Mouse (Mus musculus): Measurements from ENCODE around the gene Tmem239.

The Tmem239 gene

DNA sequence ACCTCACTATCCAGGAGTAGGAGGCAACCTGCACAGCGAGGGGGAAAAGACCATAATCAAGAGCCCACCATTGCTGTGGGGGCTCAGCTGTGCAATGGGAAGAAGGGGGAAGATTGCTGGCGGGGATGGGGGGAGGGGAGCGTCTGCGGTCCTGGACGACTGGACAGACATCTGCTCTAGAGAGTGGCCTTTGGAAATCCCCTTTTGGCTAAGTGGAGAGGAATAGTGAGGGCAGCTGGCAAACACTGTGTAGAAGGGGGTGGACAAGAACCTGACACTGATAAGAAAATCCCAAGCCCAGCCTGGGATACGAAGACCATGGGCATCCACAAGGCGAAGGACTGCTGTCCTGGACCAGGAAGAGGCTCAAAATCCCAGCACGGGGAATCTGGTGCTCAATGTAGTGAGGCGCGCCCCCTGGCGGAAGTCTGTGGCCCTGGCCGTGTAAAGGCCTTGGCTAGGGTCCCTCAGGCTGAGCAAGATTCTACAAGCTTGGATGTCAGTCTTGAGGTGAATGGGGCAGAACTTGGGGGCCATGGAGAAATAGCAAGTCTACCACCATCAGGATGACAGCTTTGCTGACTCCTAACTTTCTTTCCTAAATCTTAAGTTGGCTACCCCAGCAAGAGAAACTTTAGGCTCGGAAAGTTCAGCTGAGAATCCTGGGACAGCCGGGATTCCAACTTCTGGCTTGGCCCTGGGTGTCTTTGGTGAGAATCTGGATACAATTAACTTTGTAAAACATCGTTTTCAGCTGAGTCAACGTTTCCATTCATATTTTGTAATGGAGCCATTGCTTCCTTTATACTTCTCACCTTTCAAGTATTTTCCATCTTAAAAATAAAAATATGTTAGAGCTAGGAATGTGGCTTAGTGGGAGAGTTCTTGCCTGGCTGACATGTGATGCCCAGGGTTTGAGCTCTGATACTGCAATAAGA lies 5.5 kb downstream of the Tmem239 start:
- peak; percentile 79 for DNase-seq (ENCODE audit: inconsistent ontology term)

DNA sequence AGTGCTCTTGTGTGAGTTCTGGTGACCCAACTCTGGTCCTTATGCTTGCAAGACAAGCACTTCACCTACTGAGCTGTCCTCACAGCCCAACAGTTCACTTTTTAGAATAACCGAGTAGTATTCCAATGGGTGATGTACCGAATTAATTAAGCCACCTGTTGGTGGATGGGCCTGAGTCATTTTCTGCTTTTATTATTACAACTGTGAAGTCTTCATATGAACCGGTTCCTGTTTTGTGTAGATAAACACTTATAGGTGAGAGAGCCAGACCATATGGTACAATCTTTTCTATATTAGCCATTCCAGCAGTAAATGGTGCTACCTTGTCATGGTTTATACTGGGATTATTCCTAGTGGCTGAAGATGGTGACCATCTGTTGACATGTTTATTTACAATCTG lies 6.5 kb downstream of the Tmem239 start:
- no peak for DNase-seq (ENCODE audit: inconsistent ontology term)

DNA sequence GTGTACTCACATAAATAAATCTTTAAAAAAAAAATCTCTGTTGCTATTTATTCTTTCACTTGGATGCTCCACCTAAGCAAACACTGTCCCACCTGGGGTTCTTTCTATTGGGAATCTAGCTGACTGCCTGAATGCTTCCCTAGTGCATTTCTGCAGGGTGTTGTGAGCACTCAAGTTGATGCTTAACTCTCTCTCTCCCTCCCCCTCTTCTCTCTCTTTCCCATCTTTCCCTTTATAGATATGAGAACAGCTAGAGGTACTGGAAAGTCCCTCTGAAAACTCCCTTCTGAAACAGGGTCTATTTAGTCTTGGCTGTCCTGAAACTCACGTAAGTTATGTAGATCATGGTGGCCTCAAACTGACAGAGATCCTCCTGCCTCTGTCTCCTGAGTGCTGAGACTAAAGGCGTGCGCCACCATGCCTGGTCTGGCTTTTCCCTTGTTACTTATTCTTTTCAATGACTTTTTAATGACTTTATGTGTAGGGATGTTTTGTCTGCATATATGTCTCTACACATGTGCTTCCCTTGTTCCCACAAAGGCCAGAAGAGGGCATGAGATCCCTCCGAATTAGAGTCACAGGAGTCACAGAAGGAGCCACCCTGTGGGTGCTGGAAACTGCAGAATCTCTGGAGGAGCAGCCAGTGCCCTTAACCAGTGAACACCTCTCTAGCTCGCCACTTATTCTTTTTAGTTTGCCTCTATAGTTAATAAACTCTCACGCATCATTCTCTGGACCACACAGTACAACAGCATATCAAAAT lies 8.0 kb downstream of the Tmem239 start:
- DNase-seq (ENCODE audit: inconsistent ontology term), result no peak

DNA sequence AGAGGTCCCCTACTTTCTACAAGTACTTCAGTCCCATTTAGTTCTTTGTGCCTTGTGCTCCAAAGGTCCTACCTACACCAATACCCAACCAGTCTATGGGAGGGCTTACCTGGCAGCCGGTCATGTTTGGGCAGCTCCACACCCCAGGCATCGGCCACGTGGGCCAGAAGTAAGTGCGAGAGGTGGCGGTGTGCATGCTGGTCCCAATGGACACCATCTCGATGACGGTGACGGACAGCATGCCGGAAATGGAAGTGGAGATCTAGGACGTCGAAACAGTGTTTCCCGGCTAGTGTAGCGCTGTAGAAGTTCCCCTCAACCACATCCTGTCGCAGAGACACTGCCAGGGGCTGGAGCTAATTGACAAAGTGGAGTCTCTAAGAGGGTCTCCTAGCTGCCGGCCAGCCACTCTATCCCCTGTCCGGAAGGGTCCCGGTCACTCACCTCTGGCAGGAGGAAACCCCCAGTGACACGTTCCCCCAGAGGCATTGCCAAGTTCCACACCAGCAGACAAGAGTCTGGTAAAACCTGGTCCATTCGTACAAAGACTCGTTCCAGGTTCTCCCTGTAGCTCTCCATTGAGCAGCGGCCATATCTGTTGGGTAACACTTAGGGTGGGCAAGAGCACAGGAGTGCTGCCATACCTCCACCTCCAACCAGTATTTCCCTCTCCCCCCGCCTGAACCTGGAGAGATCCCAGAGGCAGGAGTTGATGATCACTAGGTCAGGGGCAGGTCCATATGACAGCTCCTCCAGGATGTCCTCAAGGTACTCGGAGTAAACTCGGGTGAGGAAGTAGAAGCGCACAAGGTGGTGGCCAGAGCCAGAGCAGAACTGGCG lies 15.7 kb downstream of the Tmem239 start:
- no peak for DNase-seq (ENCODE audit: inconsistent ontology term)

DNA sequence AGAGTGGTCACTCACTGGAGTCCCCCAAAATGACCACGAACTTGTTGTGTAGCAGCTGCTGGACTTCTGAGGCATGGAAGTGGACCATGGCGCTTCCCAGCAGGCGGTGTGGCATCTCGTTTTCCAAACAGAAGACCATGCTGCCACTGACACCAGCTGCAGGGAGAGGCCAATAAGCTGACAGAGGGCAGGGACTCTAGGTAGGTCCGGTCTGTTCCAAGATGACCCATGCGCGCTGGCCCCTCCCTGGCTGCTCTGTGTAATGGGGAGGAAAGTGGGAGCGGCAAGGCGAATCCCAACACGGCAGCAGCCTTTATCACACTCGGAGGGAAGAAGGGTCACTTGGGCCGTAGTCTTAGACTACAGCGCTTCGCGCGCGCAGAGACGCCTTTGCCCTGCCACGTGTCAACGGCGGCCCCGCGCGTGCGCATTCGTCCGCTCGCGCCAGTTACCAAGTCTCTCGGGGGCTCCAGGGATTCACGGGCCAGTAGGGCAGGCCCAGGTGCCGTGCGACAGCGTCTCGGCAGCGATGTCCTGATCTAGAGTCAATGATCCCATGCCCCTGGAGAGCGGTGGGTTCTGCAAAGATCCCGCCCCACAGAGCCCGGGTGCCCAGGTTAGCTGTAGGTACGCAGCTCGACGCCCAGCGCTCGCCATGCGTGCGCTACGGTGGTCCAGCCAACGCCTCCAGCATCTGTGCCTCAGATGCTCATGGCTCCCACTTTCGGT lies 17.3 kb downstream of the Tmem239 start:
- peak; percentile 80 for DNase-seq (ENCODE audit: inconsistent ontology term)

DNA sequence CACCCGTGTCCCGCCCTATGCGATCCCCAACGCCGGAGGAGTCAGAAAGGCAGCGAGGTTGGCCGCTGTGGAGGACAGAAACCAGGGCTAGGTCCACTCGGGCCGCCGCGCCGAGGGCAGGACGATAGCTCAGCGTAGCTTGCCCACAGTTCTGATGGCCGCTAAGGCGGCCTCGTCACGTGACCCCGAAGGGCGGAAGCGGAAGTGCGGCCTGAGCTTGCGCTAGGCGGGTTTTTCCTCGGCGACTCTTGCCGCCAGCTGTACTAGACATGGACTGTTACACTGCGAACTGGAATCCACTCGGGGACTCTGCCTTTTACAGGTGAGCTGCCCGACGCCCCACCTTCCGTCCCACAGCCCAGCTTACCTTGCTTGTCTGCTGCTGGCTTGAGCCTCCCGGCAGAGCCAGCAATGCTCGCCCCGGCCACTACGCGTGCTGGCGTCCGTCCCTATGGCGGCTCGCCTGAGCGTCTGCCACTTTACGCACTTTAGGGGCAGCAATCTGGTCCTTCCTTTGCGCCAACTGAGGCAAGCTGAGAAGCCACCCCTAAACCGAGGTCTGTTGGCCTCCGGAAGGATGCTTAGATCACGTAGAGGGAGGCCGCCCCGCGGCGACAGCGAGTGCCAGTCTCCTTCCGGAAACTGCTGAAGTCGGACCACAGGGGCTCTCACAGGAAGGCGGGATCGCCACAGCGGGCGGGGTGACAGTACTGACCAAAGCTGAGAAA lies 18.0 kb downstream of the Tmem239 start, which contains the start of the genes Vps16 and Pced1a:
TSS of gene Vps16 (plus strand) at position 214 of the 728 bp plus-strand sequence.
TSS of gene Pced1a (minus strand) at position 576 of the 728 bp plus-strand sequence.
- DNase-seq (ENCODE audit: inconsistent ontology term), result peak; percentile 93

DNA sequence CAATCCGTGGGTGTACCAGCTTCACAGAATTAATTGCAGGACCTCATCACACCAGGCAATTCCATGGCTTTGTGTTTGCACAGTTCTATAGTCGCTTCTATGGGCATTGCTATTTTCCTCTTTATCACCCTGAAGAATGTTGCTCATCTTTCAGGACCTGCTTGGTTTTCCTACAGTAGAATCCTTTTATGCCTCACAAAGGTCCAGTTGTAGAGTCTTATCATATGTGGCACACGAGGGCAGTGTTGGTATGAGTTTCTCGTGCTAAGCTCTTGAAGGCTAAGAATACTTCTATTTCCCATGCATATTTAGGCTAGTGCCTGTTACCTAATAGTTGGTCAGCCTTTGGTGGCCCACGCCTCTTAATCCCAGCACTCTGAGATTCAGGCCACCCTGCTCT lies 18.8 kb downstream of the Tmem239 start:
- peak; percentile 31 for DNase-seq (ENCODE audit: inconsistent ontology term)

DNA sequence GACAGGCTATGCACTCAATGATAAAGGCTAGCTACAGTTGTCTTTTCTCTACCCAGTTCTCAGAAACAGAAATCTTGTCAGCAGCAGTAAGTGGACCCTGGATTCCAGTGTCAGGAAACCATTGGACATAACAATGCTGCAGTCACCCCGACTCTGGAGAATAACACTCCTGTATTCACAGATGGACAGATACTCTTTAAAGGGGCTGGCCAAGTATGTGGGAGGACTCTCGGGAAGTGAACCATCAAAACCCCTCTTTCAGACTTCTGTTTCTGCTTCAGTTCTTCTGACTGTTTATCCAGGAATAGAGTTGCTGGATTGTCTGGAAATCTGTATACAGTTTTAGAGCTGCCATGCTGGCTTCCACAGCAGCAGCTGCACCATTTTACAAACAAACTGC lies 23.6 kb downstream of the Tmem239 start:
- no peak for DNase-seq (ENCODE audit: inconsistent ontology term)

DNA sequence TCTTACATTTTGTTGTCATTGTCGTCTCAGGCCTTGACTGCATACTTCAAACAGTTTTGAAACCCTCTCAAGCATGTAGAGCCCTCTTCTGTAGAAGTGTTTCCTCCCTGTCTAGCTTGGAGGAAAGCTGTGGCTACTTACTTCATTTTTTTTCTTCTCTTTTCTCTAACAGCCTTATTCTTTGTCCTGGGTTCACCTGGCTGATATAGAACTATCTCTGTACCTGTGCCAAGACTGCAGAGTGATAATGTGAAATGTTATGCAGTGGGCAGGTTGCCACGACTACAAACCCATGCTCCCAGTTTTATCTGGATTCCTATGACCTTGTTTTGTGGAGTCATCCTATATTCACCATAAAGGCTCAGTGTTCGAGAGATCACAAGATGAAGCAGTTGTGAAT lies 24.2 kb downstream of the Tmem239 start:
- DNase-seq (ENCODE audit: inconsistent ontology term), result no peak

DNA sequence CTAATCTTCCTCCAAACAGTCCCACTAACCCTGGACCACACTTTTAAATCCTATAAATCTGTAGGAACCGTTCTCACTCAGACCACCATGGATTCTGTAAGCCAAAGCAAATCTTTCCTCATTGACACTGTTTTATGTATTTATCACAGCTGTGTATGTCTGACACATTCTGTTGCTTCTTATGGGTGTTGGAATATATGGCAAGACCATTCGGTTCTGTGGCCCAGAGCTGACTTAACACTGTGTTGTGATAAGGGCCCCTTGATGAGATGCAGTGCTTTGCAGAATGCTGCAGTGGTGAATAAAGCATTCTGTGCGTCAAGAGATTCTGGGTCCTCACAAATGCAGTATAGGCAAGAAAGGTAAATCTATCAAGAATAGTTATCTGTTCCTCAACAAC lies 25.9 kb downstream of the Tmem239 start:
- no peak for DNase-seq (ENCODE audit: inconsistent ontology term)

DNA sequence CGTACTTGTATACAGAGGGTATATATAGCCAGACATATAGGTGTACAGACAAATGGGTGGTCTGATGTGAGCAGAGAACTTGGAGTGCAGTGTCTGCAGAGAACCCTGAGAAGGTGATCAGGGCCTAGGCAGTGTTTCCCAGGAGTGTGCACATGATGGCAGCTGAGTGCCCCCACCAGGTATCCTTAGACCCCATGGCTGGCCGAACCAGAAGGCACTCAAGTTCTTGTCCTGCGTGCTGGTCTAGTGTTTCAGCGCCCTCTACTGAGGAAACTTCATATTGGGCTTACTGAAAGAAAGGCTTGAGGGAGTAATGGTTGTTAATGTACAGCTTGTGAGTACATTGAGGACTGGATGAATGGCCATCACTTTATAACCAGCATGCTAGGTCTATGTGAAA lies 26.9 kb downstream of the Tmem239 start:
- no peak for DNase-seq (ENCODE audit: inconsistent ontology term)

DNA sequence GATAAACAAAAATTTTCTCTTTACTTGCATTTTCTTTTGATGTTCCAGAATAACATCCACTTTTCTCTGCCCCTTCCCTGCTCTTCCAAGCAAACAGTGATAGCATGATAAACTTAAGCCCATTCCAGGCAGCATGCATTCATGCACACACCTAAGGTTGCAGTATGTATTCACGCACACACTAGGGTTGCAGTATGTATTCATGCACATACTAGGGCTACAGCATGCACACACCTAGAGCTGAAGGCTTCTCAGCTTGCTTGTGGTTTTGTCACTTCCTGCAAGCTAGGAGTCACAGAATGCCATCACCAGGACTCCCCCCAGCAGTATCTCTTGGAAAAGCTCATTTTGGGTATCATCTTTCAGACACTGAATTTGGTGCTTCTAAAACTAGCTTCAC lies 30.5 kb downstream of the Tmem239 start:
- no peak for DNase-seq (ENCODE audit: inconsistent ontology term)

DNA sequence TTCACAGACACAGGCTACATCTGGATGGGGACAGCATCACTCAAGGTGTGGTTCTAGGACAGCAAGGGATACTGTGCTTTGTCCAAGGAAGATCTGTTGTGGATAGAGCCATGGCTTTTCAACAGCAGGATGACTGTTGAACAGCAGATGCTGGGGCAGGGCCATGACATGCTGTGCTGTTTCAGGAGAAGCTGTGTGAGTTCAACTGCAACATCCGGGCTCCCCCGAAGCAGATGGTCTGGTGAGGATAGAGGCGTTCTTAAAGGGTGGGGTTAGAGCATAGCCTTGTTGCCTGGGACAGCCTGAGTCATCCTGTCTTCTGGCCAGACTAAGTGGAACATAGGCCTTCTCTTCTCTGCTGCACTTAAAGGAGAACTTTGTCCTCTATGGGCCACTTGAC lies 32.6 kb downstream of the Tmem239 start:
- no peak for DNase-seq (ENCODE audit: inconsistent ontology term)

DNA sequence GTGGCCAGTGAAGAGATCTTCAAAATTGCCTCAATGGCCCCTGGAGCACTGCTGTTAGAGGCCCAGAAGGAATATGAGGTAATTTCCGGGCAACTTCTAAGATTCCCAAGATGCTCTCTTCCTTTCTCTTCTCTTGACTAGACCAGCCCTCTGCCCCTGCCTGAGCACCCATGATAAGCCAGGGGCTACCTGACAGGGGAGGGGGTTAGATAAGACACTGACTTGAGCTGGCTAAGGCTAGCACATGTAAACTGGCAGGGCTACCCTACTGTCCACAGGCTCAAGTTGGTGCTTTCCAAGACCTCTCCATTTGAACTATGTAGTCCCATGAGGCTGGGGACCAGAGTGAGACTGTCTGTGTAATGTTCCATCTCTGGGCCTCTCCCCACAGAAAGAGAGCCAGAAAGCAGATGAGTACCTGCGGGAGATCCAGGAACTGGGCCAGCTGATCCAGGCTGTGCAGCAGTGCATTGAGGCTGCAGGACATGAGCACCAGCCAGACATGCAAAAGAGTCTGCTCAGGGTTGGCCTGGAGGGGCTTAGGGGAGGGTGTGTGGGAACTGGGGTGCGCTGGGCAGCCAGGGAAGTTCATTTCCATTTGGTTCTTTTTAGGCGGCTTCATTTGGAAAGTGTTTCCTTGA lies 33.7 kb downstream of the Tmem239 start:
- no peak for DNase-seq (ENCODE audit: inconsistent ontology term)

DNA sequence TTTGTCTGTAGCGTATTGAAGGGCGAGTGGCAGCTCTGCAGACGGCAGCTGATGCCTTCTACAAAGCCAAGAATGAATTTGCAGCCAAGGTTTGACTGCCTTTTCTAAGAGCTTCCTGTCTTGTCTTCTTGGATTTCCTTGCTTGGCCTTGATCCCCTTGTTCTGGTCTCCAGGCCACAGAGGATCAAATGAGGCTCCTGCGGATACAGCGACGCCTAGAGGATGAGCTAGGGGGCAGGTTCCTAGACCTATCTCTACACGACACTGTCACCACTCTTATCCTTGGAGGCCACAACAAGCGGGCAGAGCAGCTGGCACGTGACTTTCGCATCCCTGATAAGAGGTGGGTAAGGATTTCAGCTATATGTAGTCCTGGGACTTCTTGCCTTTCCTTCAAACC lies 35.9 kb downstream of the Tmem239 start:
- no peak for DNase-seq (ENCODE audit: inconsistent ontology term)

DNA sequence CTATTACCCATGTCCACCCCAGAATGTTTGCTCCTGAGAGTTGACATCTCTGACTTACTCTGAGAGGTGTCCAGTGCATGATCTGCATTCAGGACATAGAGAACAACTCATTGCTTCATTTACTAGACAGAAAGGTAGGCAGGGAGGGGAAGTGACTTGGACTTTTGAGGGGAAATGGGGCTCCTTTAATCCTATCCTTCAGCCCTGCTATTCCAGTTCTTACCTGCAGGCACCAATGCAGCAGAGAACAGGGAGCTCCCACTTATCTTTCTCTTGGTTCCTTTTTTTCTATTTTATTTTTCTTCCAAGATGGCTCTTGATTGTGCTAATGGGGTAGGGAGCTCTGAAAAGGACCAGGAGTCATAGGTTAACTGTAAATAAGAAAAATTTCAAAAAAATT lies 42.2 kb downstream of the Tmem239 start:
- DNase-seq (ENCODE audit: inconsistent ontology term), result no peak

DNA sequence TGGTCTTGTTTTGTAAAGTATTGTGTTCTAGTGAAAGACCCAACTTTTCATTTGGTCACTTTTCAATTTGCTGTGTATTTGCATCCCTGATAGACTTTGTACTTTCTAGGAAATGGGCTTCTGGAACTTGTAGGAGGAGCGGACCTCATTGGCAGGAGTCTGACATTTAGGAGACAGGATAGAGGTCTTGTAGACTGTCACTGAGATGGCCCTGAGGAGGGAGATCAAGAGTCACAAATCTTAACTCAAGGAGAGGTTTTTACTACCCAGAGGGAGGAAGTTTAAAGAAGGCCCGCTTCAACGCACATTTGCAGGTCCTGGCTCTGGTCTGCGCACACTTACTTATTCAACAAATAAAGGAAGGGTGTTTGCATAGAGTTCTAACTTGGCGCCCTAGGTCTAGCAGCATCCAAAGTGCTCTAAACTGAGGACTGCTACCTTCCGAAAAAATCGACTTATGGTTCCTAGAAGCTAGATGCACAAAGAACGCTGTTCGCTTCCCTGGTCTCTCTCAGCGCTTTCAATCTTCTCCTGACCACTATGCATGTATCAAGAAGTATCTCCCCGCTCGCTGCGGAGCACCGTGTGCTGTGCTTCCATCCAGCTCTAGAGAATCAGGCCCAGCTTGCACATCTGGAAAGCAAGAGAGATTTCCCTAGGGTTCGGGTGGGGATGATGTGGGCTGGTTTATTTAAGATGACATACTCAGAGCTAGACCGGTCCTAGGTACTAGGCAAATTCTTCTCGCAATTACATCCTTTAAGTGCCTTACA lies 42.9 kb downstream of the Tmem239 start:
- peak; percentile 52 for DNase-seq (ENCODE audit: inconsistent ontology term)

DNA sequence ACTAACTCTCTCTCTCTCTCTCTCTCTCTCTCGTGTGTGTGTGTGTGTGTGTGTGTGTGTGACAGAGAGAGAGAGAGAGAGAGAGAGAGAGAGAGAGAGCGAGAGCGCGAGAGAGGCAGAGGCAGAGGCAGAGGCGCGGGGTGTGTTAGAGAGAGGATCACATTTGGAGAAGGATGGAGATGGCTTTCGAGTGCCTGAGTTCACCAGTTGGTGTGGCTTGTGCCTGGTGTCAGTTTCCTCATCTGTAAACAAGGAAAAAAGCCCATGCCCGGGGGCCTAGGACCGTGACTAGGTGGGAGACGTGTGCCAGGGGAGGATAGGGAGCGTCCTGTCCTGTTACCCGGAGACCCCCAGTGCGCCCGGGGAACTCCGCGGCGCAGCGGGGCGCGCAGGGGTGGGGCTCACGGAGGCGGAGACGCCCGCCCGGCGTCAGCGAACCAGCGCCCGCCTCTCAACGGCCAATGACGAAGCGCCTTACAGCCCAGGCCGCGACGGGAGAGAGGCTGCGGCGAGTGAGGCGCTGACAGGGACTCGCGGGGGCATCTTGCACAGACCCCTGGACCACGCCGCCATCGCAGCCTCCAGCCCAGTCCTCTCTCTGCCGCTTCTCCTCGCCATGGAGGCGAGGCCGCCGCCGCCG lies 43.6 kb downstream of the Tmem239 start, which contains the start of gene Ptpra:
TSS of gene Ptpra (plus strand) at position 485 of the 640 bp plus-strand sequence.
- peak; percentile 92 for DNase-seq (ENCODE audit: inconsistent ontology term)

DNA sequence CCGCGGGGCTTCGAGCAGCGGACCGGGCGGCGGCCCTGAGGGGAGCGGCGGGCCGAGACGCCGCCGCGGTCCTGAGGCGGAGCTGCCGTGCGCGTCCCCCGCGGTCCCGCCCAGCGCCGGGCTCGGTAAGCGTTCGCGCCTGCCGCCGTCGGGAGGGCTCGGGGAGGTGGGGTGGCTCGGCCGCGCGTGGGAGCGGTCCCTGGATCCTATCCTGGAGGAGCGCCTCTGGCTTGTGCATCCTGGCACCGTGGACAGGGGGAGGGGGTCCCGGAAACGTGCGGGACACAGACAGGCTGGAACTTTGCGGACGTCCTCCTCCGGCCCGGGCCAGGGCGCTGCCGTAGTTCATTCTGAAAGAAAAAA lies 44.1 kb downstream of the Tmem239 start:
- peak; percentile 86 for DNase-seq (ENCODE audit: inconsistent ontology term)
